Mouse (Mus musculus): ENCODE results near the gene Ralgapa2.

DNA sequence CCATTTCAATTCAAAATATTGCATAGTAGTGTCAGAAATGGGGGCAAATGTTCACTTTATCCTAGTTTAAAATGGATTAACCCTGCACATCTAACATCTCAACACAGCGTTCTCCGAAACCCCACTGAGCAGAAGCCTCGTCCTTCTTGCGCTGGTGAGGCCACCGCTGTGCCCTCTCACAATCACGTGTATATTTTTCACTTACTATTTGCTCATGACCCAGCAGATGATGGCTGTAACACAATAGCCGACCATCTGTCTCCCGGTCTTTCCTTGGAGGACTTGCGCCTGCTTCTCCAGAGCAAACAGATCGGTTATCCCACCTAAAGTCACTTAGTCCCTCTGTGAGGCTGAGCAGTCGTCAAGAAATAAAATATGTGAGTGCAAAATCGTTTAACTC lies 146.0 kb downstream of the Ralgapa2 start:
- TF ChIP-seq POLR2A (IDR thresholded peaks at IDR 0.05; ENCODE audit: low read depth, low read length) (no peak), CTCF (IDR thresholded peaks at IDR 0.05; ENCODE audit: borderline replicate concordance, insufficient read depth, low read length) (no peak)
